Mouse (Mus musculus) bone marrow macrophage, adult 2 months (primary cell): ENCODE data around the gene Caln1.

Experiments used
- CTCF ChIP-seq: IDR thresholded peaks from 2 replicates; pipeline ENCODE4 v1.5.1; 2012; ENCODE audit warnings: low read depth, mild to moderate bottlenecking, low read length, moderate library complexity
- POLR2A ChIP-seq: IDR thresholded peaks from 2 replicates; pipeline ENCODE4 v1.6.1; 2012; ENCODE audit warnings: mild to moderate bottlenecking, low read depth, low read length, borderline replicate concordance

DNA sequence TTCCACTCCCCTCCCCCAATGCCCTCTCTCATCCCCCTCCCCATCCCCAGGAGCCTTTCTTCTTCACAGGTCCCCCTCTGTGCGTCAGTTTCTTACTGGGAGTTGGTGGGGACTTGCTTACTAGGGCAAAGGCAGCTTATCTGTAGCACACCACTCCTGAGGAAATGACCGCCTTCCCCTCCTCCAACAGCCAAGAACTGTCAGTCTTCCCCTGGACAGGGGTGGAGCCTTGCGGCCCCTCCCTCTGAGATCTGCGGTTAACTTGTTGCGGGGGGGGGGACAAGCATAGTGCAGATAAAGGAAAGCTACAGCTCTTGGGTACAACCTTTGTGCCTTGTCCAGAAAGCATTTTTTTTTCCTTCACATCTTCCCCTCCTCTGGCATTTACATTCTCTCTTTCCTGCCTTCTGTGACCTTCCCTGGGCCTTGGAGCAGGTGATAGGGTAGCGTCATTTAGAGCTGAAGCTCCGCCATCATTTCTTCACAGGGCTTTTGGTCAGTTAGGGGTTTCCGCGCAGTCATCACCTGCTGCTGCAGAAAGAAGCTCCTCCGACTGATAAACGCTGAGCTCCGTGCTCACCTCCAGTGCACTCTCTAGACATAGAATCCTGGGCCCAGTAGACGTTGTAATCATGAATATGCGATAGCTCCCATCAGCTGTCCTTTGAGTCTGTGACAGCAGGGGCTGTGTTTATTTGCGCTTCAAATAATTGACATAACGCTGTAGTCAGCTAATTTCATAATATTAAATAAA, 319.3 kb downstream of the Caln1 start:
- no peak for TF ChIP-seq CTCF
- TF ChIP-seq POLR2A = no peak
